Mouse (Mus musculus) megakaryocyte, embryonic 14.5 days (primary cell): ENCODE results near the gene Grap.

ENCODE experiments used
- FLI1 ChIP-seq: IDR thresholded peaks from 2 replicates; pipeline ENCODE4 v1.6.1; 2012; ENCODE audit warnings: low read length, inconsistent platforms, mixed read lengths
- GATA1 ChIP-seq: IDR thresholded peaks from 3 replicates; pipeline ENCODE4 v1.6.1; 2012; ENCODE audit warnings: mixed read lengths, low read length, inconsistent platforms, borderline replicate concordance

GRCm38 (mm10) chr11:61638764-61639536 is 14.1 kb upstream of the Grap start:
- TF ChIP-seq GATA1, result no peak
- TF ChIP-seq FLI1, result no peak
